Mouse (Mus musculus): Measurements from ENCODE around the gene Ggt7. TPM values are rescaled to one million over a fixed set of nuclear protein-coding genes. Genes with fewer than 3 reads are reported as not detected.
"Not testable (repeated sequence)": the region's sequence is repeated elsewhere in the genome, so short reads cannot be mapped to it uniquely, and the experiment has no call there.

The Ggt7 gene
- polyA plus RNA-seq, 1 experiment from 2014 or later: 0.25 TPM

- Histone ChIP-seq H3K9me3 (ENCODE audit: low read length) (no peaks in the 10 kb centered on the region), H3K4me1 (ENCODE audit: insufficient read depth) (no peaks in the 10 kb centered on the region), H3K4me2 (ENCODE audit: low read depth, low read length) (no peak overlapping the region), H3K36me3 (replicated peaks; ENCODE audit: insufficient read depth, low read length) (no peaks in the 10 kb centered on the region), H3K9ac (replicated peaks) (no peak overlapping the region), H3K4me3 (ENCODE audit: low read depth, low read length) (no peak overlapping the region), H3K27ac (ENCODE audit: low read depth) (no peak overlapping the region), H3K27me3 (ENCODE audit: insufficient read depth, low read length) (no peaks in the 10 kb centered on the region)
- DNase-seq (no peak), ATAC-seq (no peak)
- 81% methylated on average over 7 of the region's 7 CpGs for WGBS (ENCODE audit: insufficient replicate concordance)
- TF ChIP-seq EP300 (IDR thresholded peaks at IDR 0.05; ENCODE audit: low read depth): no peak
- no peak for TF ChIP-seq CTCF (IDR thresholded peaks at IDR 0.05; ENCODE audit: low read depth)
Observed at GRCm38 (mm10) chr2:155453591-155453990, 64.4 kb downstream of the Ggt7 start.

GRCm38 (mm10) chr2:155451256-155451655 lies 66.8 kb downstream of the Ggt7 start:
- 84% methylated on average over 5 of the region's 5 CpGs for WGBS (ENCODE audit: insufficient replicate concordance)
- DNase-seq (no peak), ATAC-seq (no peak)
- Histone ChIP-seq H3K9ac (replicated peaks) (no peak overlapping the region), H3K27me3 (ENCODE audit: insufficient read depth, low read length) (no peaks in the 10 kb centered on the region), H3K36me3 (replicated peaks; ENCODE audit: insufficient read depth, low read length) (no peaks in the 10 kb centered on the region), H3K4me1 (ENCODE audit: insufficient read depth) (no peaks in the 10 kb centered on the region), H3K9me3 (ENCODE audit: low read length) (no peaks in the 10 kb centered on the region), H3K27ac (ENCODE audit: low read depth) (no peak overlapping the region), H3K4me3 (ENCODE audit: low read depth, low read length) (no peak overlapping the region), H3K4me2 (ENCODE audit: low read depth, low read length) (no peak overlapping the region)
- no peak for TF ChIP-seq EP300 (IDR thresholded peaks at IDR 0.05; ENCODE audit: low read depth)
- peak; percentile 49 for TF ChIP-seq CTCF (IDR thresholded peaks at IDR 0.05; ENCODE audit: low read depth)

GRCm38 (mm10) chr2:155447906-155448305 lies 70.1 kb downstream of the Ggt7 start:
- ATAC-seq; H3K4me3 ChIP-seq (ENCODE audit: low read depth, low read length); H3K36me3 ChIP-seq (replicated peaks; ENCODE audit: insufficient read depth, low read length); H3K27ac ChIP-seq (ENCODE audit: low read depth); DNase-seq; H3K27me3 ChIP-seq (ENCODE audit: insufficient read depth, low read length); H3K9ac ChIP-seq (replicated peaks); H3K4me2 ChIP-seq (ENCODE audit: low read depth, low read length); H3K9me3 ChIP-seq (ENCODE audit: low read length); H3K4me1 ChIP-seq (ENCODE audit: insufficient read depth): not testable (repeated sequence)
- 88% methylated on average over 1 of the region's 1 CpGs for WGBS (ENCODE audit: insufficient replicate concordance)

DNA sequence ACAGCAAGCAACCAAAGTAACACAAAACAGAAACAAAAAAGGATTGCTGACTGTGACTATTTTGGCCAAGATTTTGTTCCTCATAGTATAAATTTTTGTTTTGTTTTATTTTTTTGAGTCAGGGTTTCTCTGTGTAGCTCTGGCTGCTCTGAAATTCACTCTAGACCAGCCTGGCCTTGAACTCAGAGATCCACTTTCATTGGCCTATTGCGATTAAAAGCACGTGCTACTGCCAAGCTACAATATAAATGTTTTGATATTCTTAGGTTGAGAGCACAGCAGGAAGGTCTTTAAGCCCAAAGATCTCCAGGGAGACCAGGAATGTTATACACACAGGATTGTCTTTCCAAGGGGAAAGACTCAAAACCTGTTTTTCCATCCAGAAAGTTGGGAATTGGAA lies 74.6 kb downstream of the Ggt7 start:
- no peaks in the 10 kb centered on the region for H3K9me3 ChIP-seq (ENCODE audit: low read length)
- H3K4me2 ChIP-seq (ENCODE audit: low read depth, low read length): no peak overlapping the region
- H3K27me3 ChIP-seq (ENCODE audit: insufficient read depth, low read length): no peaks in the 10 kb centered on the region
- H3K27ac ChIP-seq (ENCODE audit: low read depth): peak overlapping the region; percentile 0; the same call in 1 of the 2 replicates
- H3K36me3 ChIP-seq (replicated peaks; ENCODE audit: insufficient read depth, low read length): no peaks in the 10 kb centered on the region
- no peak overlapping the region for H3K4me3 ChIP-seq (ENCODE audit: low read depth, low read length)
- H3K4me1 ChIP-seq (ENCODE audit: insufficient read depth): no peaks in the 10 kb centered on the region; the same call in 1 of the 2 replicates
- WGBS (ENCODE audit: insufficient replicate concordance): 64% methylated on average over 2 of the region's 2 CpGs
- TF ChIP-seq EP300 (IDR thresholded peaks at IDR 0.05; ENCODE audit: low read depth) (no peak), CTCF (IDR thresholded peaks at IDR 0.05; ENCODE audit: low read depth) (no peak)
- DNase-seq (no peak), ATAC-seq (no peak)
- no peak overlapping the region for H3K9ac ChIP-seq (replicated peaks)

DNA sequence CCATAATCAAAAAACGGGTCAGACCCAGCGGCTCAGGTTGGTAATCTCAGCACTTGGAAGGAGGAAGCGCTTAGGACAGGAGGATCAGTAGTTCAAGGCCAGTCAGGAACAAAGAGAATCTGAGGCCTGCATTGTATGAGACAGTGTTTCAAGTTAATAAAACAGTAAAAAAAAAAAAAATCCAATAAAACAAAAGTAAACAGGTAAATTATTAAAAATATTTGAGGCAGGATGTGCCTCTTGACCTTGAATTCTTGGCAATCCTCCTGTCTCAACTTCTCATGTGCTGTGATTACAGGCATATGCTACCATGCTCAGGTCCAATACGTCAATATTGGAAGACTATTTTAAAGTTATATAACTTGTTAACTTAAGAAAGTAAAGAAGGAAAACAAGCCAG lies 75.1 kb downstream of the Ggt7 start:
- H3K9ac ChIP-seq (replicated peaks): no peak overlapping the region
- H3K27me3 ChIP-seq (ENCODE audit: insufficient read depth, low read length): no peaks in the 10 kb centered on the region
- DNase-seq (no peak), ATAC-seq (no peak)
- no peak overlapping the region for H3K4me3 ChIP-seq (ENCODE audit: low read depth, low read length)
- H3K4me2 ChIP-seq (ENCODE audit: low read depth, low read length): no peak overlapping the region
- no peaks in the 10 kb centered on the region; the same call in 1 of the 2 replicates for H3K4me1 ChIP-seq (ENCODE audit: insufficient read depth)
- TF ChIP-seq CTCF (IDR thresholded peaks at IDR 0.05; ENCODE audit: low read depth) (no peak), EP300 (IDR thresholded peaks at IDR 0.05; ENCODE audit: low read depth) (no peak)
- peaks cover under 1% of the 10 kb centered on the region; the same call in 1 of the 2 replicates for H3K36me3 ChIP-seq (replicated peaks; ENCODE audit: insufficient read depth, low read length)
- H3K9me3 ChIP-seq (ENCODE audit: low read length): no peaks in the 10 kb centered on the region
- no peak overlapping the region for H3K27ac ChIP-seq (ENCODE audit: low read depth)
- 77% methylated on average over 4 of the region's 4 CpGs for WGBS (ENCODE audit: insufficient replicate concordance)

Other genes starting within 250 kb of the Ggt7 start
- 68.0 and 83.2 TPM in 2 replicates for gene Map1lc3a, start 241.9 kb downstream of the Ggt7 start, polyA plus RNA-seq (2015; fragmentation: Nextera tagmentation; extraction: Ambion mirVana)
- gene Pigu, start 160.8 kb downstream of the Ggt7 start, polyA plus RNA-seq (2015; fragmentation: Nextera tagmentation; extraction: Ambion mirVana): 15.3 and 15.9 TPM in 2 replicates
- gene Trp53inp2, start 137.2 kb downstream of the Ggt7 start, polyA plus RNA-seq (2015; fragmentation: Nextera tagmentation; extraction: Ambion mirVana): 28.0 and 29.5 TPM in 2 replicates
- gene Ncoa6, start 44.3 kb downstream of the Ggt7 start, polyA plus RNA-seq (2015; fragmentation: Nextera tagmentation; extraction: Ambion mirVana): 6.3 and 6.4 TPM in 2 replicates
- gene Acss2, start 289 bp downstream of the Ggt7 start, polyA plus RNA-seq (2015; fragmentation: Nextera tagmentation; extraction: Ambion mirVana): 7.5 and 8.2 TPM in 2 replicates
- 48.9 and 49.3 TPM in 2 replicates for gene Gss, start 74.6 kb upstream of the Ggt7 start, polyA plus RNA-seq (2015; fragmentation: Nextera tagmentation; extraction: Ambion mirVana)
- 0.15 and 0.38 TPM in 2 replicates for gene Myh7b, start 93.0 kb upstream of the Ggt7 start, polyA plus RNA-seq (2015; fragmentation: Nextera tagmentation; extraction: Ambion mirVana)
- gene Trpc4ap, start 174.1 kb upstream of the Ggt7 start, polyA plus RNA-seq (2015; fragmentation: Nextera tagmentation; extraction: Ambion mirVana): 41.5 and 43.2 TPM in 2 replicates
- gene Edem2, start 211.2 kb upstream of the Ggt7 start, polyA plus RNA-seq (2015; fragmentation: Nextera tagmentation; extraction: Ambion mirVana): 28.4 and 30.2 TPM in 2 replicates
- not detected in 2 replicates for gene Gm17581, start 217.6 kb upstream of the Ggt7 start, polyA plus RNA-seq (2015; fragmentation: Nextera tagmentation; extraction: Ambion mirVana)
- 1.1 and 1.7 TPM in 2 replicates for gene Procr, start 232.9 kb upstream of the Ggt7 start, polyA plus RNA-seq (2015; fragmentation: Nextera tagmentation; extraction: Ambion mirVana)